Mouse (Mus musculus): Measurements from ENCODE around the gene Inhbc. TPM values are rescaled to one million over a fixed set of nuclear protein-coding genes. Genes with fewer than 3 reads are reported as not detected.
"Not testable (repeated sequence)": the region's sequence is repeated elsewhere in the genome, so short reads cannot be mapped to it uniquely, and the experiment has no call there.

Gene Inhbc
- polyA plus RNA-seq, 1 experiment from 2014 or later, result not detected

GRCm38 (mm10) chr10:127319969-127320368 is 50.3 kb downstream of the Inhbc start:
- H3K27me3 ChIP-seq (ENCODE audit: control insufficient read depth, insufficient read depth, low read length), result peaks cover 14% of the 10 kb centered on the region
- no peak for ATAC-seq (ENCODE audit: low FRiP score, low TSS enrichment)
- no peaks in the 10 kb centered on the region for H3K9me3 ChIP-seq (ENCODE audit: control insufficient read depth, low read length)
- no peak overlapping the region for H3K4me3 ChIP-seq (replicated peaks; ENCODE audit: low read depth, low read length)
- H3K36me3 ChIP-seq (ENCODE audit: control insufficient read depth, insufficient read depth, low read length), result no peaks in the 10 kb centered on the region
- H3K9ac ChIP-seq (replicated peaks; ENCODE audit: low read length), result no peak overlapping the region
- no peak for DNase-seq
- H3K4me1 ChIP-seq (ENCODE audit: control insufficient read depth, insufficient read depth, low read length), result no peaks in the 10 kb centered on the region
- no peak overlapping the region for H3K27ac ChIP-seq (replicated peaks; ENCODE audit: low read depth, low read length)
- H3K4me2 ChIP-seq (ENCODE audit: low read length), result no peak overlapping the region
- 74% methylated on average over 7 of the region's 7 CpGs for WGBS

GRCm38 (mm10) chr10:127318009-127318408 is 52.2 kb downstream of the Inhbc start:
- no peaks in the 10 kb centered on the region for H3K4me1 ChIP-seq (ENCODE audit: control insufficient read depth, insufficient read depth, low read length)
- peaks cover 4% of the 10 kb centered on the region; the same call in 1 of the 2 replicates for H3K27me3 ChIP-seq (ENCODE audit: control insufficient read depth, insufficient read depth, low read length)
- no peaks in the 10 kb centered on the region for H3K9me3 ChIP-seq (ENCODE audit: control insufficient read depth, low read length)
- no peak overlapping the region for H3K4me3 ChIP-seq (replicated peaks; ENCODE audit: low read depth, low read length)
- H3K27ac ChIP-seq (replicated peaks; ENCODE audit: low read depth, low read length), result no peak overlapping the region
- 48% methylated on average over 4 of the region's 4 CpGs for WGBS
- H3K9ac ChIP-seq (replicated peaks; ENCODE audit: low read length), result no peak overlapping the region
- DNase-seq, result no peak
- H3K36me3 ChIP-seq (ENCODE audit: control insufficient read depth, insufficient read depth, low read length), result no peaks in the 10 kb centered on the region
- no peak overlapping the region for H3K4me2 ChIP-seq (ENCODE audit: low read length)
- ATAC-seq (ENCODE audit: low FRiP score, low TSS enrichment), result no peak

DNA sequence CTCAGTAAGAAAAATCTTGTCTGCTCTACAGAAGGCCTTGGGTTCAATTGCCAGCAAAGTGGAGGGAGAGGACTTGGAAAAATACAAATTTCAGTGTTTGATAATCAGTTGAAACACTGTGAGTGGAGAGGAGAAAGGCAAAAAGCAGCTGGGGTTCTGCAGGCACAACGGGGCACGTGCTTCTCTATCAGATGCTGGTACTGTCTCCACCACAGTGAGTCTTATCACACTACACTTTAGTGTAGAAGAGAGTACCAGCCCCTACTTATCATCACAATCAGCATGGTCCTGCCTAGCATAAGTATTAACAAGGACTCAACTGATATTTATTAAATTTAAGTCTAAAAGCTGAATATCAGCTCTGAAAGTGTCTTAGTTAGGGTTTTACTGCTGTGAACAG is 53.0 kb downstream of the Inhbc start:
- WGBS, result 78% methylated on average over 2 of the region's 2 CpGs
- H3K27ac ChIP-seq (replicated peaks; ENCODE audit: low read depth, low read length), result no peak overlapping the region
- no peaks in the 10 kb centered on the region for H3K36me3 ChIP-seq (ENCODE audit: control insufficient read depth, insufficient read depth, low read length)
- ATAC-seq (ENCODE audit: low FRiP score, low TSS enrichment) (no peak), DNase-seq (no peak)
- H3K4me3 ChIP-seq (replicated peaks; ENCODE audit: low read depth, low read length), result no peak overlapping the region
- H3K27me3 ChIP-seq (ENCODE audit: control insufficient read depth, insufficient read depth, low read length), result no peaks in the 10 kb centered on the region
- H3K9ac ChIP-seq (replicated peaks; ENCODE audit: low read length), result no peak overlapping the region
- H3K9me3 ChIP-seq (ENCODE audit: control insufficient read depth, low read length), result no peaks in the 10 kb centered on the region
- H3K4me2 ChIP-seq (ENCODE audit: low read length), result no peak overlapping the region
- no peaks in the 10 kb centered on the region for H3K4me1 ChIP-seq (ENCODE audit: control insufficient read depth, insufficient read depth, low read length)

DNA sequence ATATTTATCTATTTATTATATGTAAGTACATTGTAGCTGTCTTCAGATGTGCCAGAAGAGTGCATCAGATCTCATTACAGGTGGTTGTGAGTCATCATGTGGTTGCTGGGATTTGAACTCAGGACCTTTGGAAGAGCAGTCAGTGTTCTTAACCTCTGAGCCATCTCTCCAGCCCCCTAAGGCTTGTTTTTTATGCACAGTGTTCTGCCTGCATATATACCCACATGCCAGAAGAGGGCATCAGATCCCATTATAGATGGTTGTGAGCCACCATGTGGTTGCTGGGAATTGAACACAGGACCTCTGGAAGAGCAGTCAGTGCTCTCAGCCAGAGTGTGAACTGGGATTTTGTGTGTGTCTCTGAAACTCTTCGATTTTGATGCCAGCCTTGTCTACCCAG is 55.3 kb downstream of the Inhbc start:
- not testable (repeated sequence) for H3K4me3 ChIP-seq (replicated peaks; ENCODE audit: low read depth, low read length); DNase-seq; H3K27me3 ChIP-seq (ENCODE audit: control insufficient read depth, insufficient read depth, low read length); H3K9me3 ChIP-seq (ENCODE audit: control insufficient read depth, low read length); H3K27ac ChIP-seq (replicated peaks; ENCODE audit: low read depth, low read length); H3K9ac ChIP-seq (replicated peaks; ENCODE audit: low read length); H3K4me1 ChIP-seq (ENCODE audit: control insufficient read depth, insufficient read depth, low read length); H3K4me2 ChIP-seq (ENCODE audit: low read length); ATAC-seq (ENCODE audit: low FRiP score, low TSS enrichment); H3K36me3 ChIP-seq (ENCODE audit: control insufficient read depth, insufficient read depth, low read length)
- 73% methylated on average over 1 of the region's 1 CpGs for WGBS

- not testable (repeated sequence) for H3K9me3 ChIP-seq (ENCODE audit: control insufficient read depth, low read length); H3K36me3 ChIP-seq (ENCODE audit: control insufficient read depth, insufficient read depth, low read length); H3K27me3 ChIP-seq (ENCODE audit: control insufficient read depth, insufficient read depth, low read length); DNase-seq; H3K4me1 ChIP-seq (ENCODE audit: control insufficient read depth, insufficient read depth, low read length); H3K4me3 ChIP-seq (replicated peaks; ENCODE audit: low read depth, low read length); ATAC-seq (ENCODE audit: low FRiP score, low TSS enrichment); H3K27ac ChIP-seq (replicated peaks; ENCODE audit: low read depth, low read length); H3K9ac ChIP-seq (replicated peaks; ENCODE audit: low read length); H3K4me2 ChIP-seq (ENCODE audit: low read length)
- 87% methylated on average over 5 of the region's 5 CpGs for WGBS
These were observed 56.7 kb downstream of the Inhbc start for GRCm38 (mm10) chr10:127313516-127313915.

GRCm38 (mm10) chr10:127312858-127313257 is 57.4 kb downstream of the Inhbc start:
- DNase-seq, result no peak
- no peaks in the 10 kb centered on the region for H3K9me3 ChIP-seq (ENCODE audit: control insufficient read depth, low read length)
- no peaks in the 10 kb centered on the region for H3K27me3 ChIP-seq (ENCODE audit: control insufficient read depth, insufficient read depth, low read length)
- H3K4me3 ChIP-seq (replicated peaks; ENCODE audit: low read depth, low read length), result no peak overlapping the region
- H3K9ac ChIP-seq (replicated peaks; ENCODE audit: low read length), result no peak overlapping the region
- no peak overlapping the region for H3K4me2 ChIP-seq (ENCODE audit: low read length)
- 81% methylated on average over 4 of the region's 4 CpGs for WGBS
- peaks cover 8% of the 10 kb centered on the region; the same call in 1 of the 2 replicates for H3K4me1 ChIP-seq (ENCODE audit: control insufficient read depth, insufficient read depth, low read length)
- no peak overlapping the region for H3K27ac ChIP-seq (replicated peaks; ENCODE audit: low read depth, low read length)
- peaks cover 14% of the 10 kb centered on the region for H3K36me3 ChIP-seq (ENCODE audit: control insufficient read depth, insufficient read depth, low read length)
- no peak for ATAC-seq (ENCODE audit: low FRiP score, low TSS enrichment)

DNA sequence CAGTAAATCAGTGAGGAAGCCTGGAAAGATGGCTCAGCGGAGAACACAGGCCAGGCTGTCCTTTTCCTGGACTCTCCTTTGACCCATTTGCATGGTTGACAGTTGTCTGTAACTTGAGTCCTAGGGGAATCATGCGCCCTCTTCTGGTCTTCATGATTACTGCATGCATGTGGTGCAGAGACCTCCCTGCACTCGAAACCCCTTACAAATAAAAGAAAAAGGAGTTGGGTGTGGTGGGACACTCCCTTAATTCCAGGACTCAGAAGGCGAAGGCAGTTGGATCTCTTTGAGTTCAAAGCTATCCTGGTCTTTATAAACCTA is 57.9 kb downstream of the Inhbc start:
- WGBS, result 3% methylated on average over 4 of the region's 4 CpGs

GRCm38 (mm10) chr10:127311476-127312355 is 58.5 kb downstream of the Inhbc start, which contains the start of gene Mars:
Mars (minus strand) TSS chr10:127311786.
- Histone ChIP-seq H3K27ac (replicated peaks; ENCODE audit: low read depth, low read length) (peak within 1 kb of the TSS; percentile 67), H3K9me3 (ENCODE audit: control insufficient read depth, low read length) (no peaks in the 10 kb centered on the region), H3K4me1 (ENCODE audit: control insufficient read depth, insufficient read depth, low read length) (peaks cover 8% of the 10 kb centered on the region; the same call in 1 of the 2 replicates), H3K36me3 (ENCODE audit: control insufficient read depth, insufficient read depth, low read length) (peaks cover 26% of the 10 kb centered on the region), H3K9ac (replicated peaks; ENCODE audit: low read length) (peak within 1 kb of the TSS; percentile 73), H3K4me3 (replicated peaks; ENCODE audit: low read depth, low read length) (peak within 1 kb of the TSS; percentile 65), H3K27me3 (ENCODE audit: control insufficient read depth, insufficient read depth, low read length) (no peaks in the 10 kb centered on the region), H3K4me2 (ENCODE audit: low read length) (peak within 1 kb of the TSS; percentile 81)
- DNase-seq (peak; percentile 97), ATAC-seq (ENCODE audit: low FRiP score, low TSS enrichment) (peak; percentile 96)
- under 1% methylated on average over 65 of the region's 65 CpGs for WGBS

More for the DNA sequence above, 57.9 kb downstream of the Inhbc start:
- Histone ChIP-seq H3K4me3 (replicated peaks; ENCODE audit: low read depth, low read length) (peak overlapping the region; percentile 65), H3K27me3 (ENCODE audit: control insufficient read depth, insufficient read depth, low read length) (no peaks in the 10 kb centered on the region), H3K4me1 (ENCODE audit: control insufficient read depth, insufficient read depth, low read length) (peaks cover 8% of the 10 kb centered on the region; the same call in 1 of the 2 replicates), H3K9me3 (ENCODE audit: control insufficient read depth, low read length) (no peaks in the 10 kb centered on the region), H3K27ac (replicated peaks; ENCODE audit: low read depth, low read length) (peak overlapping the region; percentile 67), H3K4me2 (ENCODE audit: low read length) (peak overlapping the region; percentile 81), H3K9ac (replicated peaks; ENCODE audit: low read length) (peak overlapping the region; percentile 55), H3K36me3 (ENCODE audit: control insufficient read depth, insufficient read depth, low read length) (peaks cover 20% of the 10 kb centered on the region)
- DNase-seq (peak; percentile 92), ATAC-seq (ENCODE audit: low FRiP score, low TSS enrichment) (peak; percentile 62)

All from midbrain, embryonic 14.5 days (tissue).